Mouse (Mus musculus) midbrain, embryonic 15.5 days (tissue): Measurements from ENCODE around the gene Ces1b. TPM values are rescaled to one million over a fixed set of nuclear protein-coding genes. Genes with fewer than 3 reads are reported as not detected.

Source experiments
- ATAC-seq: fragments of 200-750 bp; cut with Nextera tagmentation; replicated peaks from 2 replicates; pipeline ENCODE4 v1.8.0; 2017; ENCODE audit warnings: moderate TSS enrichment
- H3K27ac ChIP-seq: fragments of 300-500 bp; sonication (generic); 2 replicates; pipeline ENCODE4 v1.5.1; 2015; ENCODE audit warnings: mild to moderate bottlenecking, inconsistent platforms
- H3K27me3 ChIP-seq: fragments of 300-500 bp; sonication (generic); replicated peaks from 2 replicates; pipeline ENCODE4 v1.6.1; 2015; ENCODE audit warnings: inconsistent platforms
- H3K36me3 ChIP-seq: fragments of 300-500 bp; sonication (generic); replicated peaks from 2 replicates; pipeline ENCODE4 v1.6.1; 2015; ENCODE audit warnings: inconsistent platforms
- H3K4me1 ChIP-seq: fragments of 300-500 bp; sonication (generic); 2 replicates; pipeline ENCODE4 v1.6.1; 2015; ENCODE audit warnings: inconsistent platforms
- H3K4me2 ChIP-seq: fragments of 300-500 bp; sonication (generic); 2 replicates; pipeline ENCODE4 v1.6.1; 2015; ENCODE audit warnings: inconsistent platforms, mild to moderate bottlenecking, moderate library complexity
- H3K4me3 ChIP-seq: fragments of 300-500 bp; sonication (generic); 2 replicates; pipeline ENCODE4 v1.5.1; 2015; ENCODE audit warnings: mild to moderate bottlenecking, inconsistent platforms
- H3K9ac ChIP-seq: fragments of 300-500 bp; sonication (generic); 2 replicates; pipeline ENCODE4 v1.6.1; 2015; ENCODE audit warnings: mild to moderate bottlenecking, inconsistent platforms
- H3K9me3 ChIP-seq: fragments of 300-500 bp; sonication (generic); 2 replicates; pipeline ENCODE4 v1.6.1; 2016; ENCODE audit warnings: inconsistent platforms
- WGBS: fragments of 180-500 bp; shearing (Covaris S2); methylation state at CpG from one replicate; pipeline ENCODE4 v1.1.7; 2015; ENCODE audit warnings: mixed read lengths; 5-methylcytosine and 5-hydroxymethylcytosine counted together
- polyA plus RNA-seq: library from polyadenylated mRNA; unstranded; fragments of >200 nt; fragmentation: Nextera tagmentation; extraction: Ambion mirVana; gene quantifications from 2 replicates; pipeline ENCODE4 v1.2.1, GENCODE M21; 2015

Ces1b gene
- polyA plus RNA-seq, 1 experiment from 2014 or later, result not detected

DNA sequence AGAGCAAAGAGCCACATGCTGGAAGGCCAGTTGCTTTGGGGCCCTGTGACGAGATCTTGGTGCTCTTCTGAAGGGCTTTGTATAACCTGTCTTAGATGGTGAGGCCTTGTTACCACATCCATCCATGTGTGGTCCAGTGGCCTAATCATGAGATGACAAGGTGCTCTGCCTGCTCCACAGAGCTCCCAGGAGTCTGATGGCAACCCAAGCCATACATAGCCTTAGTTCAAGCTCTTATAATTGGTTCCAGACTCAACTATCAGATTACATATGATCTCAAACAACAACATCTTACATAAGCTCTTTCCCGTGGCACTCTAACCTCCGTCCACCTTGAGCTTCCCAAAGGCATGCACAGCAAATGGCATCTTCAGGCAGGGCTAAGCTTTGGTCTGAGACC is 31.7 kb downstream of the Ces1b start, which contains the start of gene Ces1a:
TSS of gene Ces1a (minus strand) at position 101 of the 400 bp plus-strand sequence.
- no peaks in the 10 kb centered on the region for H3K9me3 ChIP-seq
- no peaks in the 10 kb centered on the region for H3K36me3 ChIP-seq
- H3K4me3 ChIP-seq, result no peak within 1 kb of the TSS
- H3K27ac ChIP-seq, result no peak within 1 kb of the TSS
- no peak within 1 kb of the TSS for H3K4me2 ChIP-seq
- H3K9ac ChIP-seq, result no peak within 1 kb of the TSS
- no peaks in the 10 kb centered on the region for H3K27me3 ChIP-seq
- ATAC-seq, result no peak
- WGBS, result 89% methylated on average over 3 of the region's 3 CpGs
- H3K4me1 ChIP-seq, result no peaks in the 10 kb centered on the region

DNA sequence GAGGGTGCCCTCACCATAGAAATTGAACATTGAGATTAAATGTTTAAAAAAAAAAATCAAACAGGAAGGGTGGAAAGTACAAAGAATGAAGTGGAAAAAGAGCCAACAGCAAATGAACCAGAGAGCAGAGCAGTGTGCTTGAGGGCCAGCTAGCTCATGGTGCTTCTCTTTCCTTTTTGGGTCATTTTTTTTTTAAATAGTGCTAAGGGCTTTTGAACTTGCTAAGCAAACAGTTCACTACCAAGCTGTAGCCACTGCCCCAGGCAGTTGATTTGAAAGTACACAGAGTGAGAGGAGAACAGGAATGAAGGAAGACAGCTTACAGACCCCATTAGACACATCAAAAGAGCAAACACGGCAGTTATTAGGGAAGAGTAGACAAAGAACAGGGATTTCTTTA is 36.7 kb downstream of the Ces1b start:
- H3K4me3 ChIP-seq, result no peak overlapping the region
- ATAC-seq, result no peak
- H3K27me3 ChIP-seq, result no peaks in the 10 kb centered on the region
- no peaks in the 10 kb centered on the region for H3K36me3 ChIP-seq
- no peaks in the 10 kb centered on the region for H3K4me1 ChIP-seq
- H3K9ac ChIP-seq, result no peak overlapping the region
- 33% methylated on average over 1 of the region's 1 CpGs for WGBS
- no peaks in the 10 kb centered on the region for H3K9me3 ChIP-seq
- no peak overlapping the region for H3K27ac ChIP-seq
- no peak overlapping the region for H3K4me2 ChIP-seq

DNA sequence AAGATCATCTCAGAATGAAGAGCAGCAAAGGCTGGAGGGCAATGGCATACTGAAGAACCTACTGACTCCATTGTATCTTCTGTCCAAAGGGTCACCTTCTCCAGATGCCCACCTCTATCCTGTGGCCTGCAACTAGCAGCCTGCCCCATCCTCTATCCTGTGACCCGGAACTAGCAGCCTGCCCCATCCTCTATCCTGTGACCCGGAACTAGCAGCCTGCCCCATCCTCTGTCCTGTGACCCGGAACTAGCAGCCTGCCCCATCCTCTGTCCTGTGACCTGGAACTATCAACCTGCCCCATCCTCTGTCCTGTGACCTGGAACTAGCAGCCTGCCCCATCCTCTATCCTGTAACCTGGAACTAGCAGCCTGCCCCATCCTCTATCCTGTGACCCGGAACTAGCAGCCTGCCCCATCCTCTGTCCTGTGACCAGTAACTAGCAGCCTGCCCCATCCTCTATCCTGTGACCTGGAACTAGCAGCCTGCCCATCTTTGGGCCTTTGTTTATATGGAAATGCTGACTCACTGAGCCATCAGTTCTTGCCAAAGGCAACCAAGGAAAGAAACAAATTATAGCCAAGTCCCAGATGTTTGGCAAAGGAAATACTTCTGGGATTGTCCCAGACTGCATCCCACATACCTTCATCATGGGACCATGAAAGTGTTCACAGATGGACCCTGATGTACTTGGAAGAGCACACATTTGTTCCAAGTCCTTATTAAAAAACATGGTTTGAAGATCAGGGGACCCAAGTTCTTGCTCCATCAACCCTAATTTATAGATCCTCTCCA is 38.8 kb downstream of the Ces1b start:
- Histone ChIP-seq H3K4me3 (no peak overlapping the region), H3K27me3 (no peaks in the 10 kb centered on the region), H3K4me2 (no peak overlapping the region), H3K9me3 (no peaks in the 10 kb centered on the region), H3K4me1 (no peaks in the 10 kb centered on the region), H3K27ac (no peak overlapping the region), H3K9ac (no peak overlapping the region), H3K36me3 (no peaks in the 10 kb centered on the region)
- 75% methylated on average over 4 of the region's 4 CpGs for WGBS
- no peak for ATAC-seq

GRCm38 (mm10) chr8:93040256-93040655 is 39.6 kb downstream of the Ces1b start:
- Histone ChIP-seq H3K27me3 (no peaks in the 10 kb centered on the region), H3K36me3 (no peaks in the 10 kb centered on the region), H3K4me2 (no peak overlapping the region), H3K4me3 (no peak overlapping the region), H3K9ac (no peak overlapping the region), H3K4me1 (no peaks in the 10 kb centered on the region), H3K27ac (no peak overlapping the region), H3K9me3 (no peaks in the 10 kb centered on the region)
- no peak for ATAC-seq
- WGBS, result 80% methylated on average over 2 of the region's 2 CpGs

- no peaks in the 10 kb centered on the region for H3K9me3 ChIP-seq
- H3K27ac ChIP-seq, result no peak overlapping the region
- no peaks in the 10 kb centered on the region for H3K27me3 ChIP-seq
- no peak overlapping the region for H3K4me3 ChIP-seq
- H3K4me2 ChIP-seq, result no peak overlapping the region
- H3K4me1 ChIP-seq, result no peaks in the 10 kb centered on the region
- WGBS, result 6% methylated on average over 2 of the region's 2 CpGs
- ATAC-seq, result no peak
- H3K9ac ChIP-seq, result no peak overlapping the region
- H3K36me3 ChIP-seq, result no peaks in the 10 kb centered on the region
These were observed 41.0 kb downstream of the Ces1b start for GRCm38 (mm10) chr8:93038831-93039230.

DNA sequence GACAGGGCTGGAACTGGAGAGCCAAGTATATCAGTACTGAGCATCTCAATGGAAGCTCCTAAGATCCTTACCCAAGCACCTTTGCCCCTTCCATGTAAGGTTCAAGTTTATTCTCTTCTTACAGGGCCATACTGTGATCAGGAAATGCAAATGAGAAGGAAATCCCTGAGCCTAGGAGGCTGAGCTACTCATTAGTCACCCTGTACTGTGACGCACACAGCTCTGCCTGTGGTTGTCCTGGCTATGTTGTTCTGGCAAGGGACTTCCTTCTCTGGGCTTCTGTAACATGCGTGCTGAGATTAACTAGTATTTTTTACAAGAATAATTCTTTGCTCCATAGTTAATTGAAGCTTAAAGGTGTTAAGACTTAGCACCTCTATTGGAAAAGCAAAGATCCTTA is 49.2 kb downstream of the Ces1b start:
- no peak for ATAC-seq

GRCm38 (mm10) chr8:93021738-93022137 is 58.1 kb downstream of the Ces1b start:
- no peak overlapping the region for H3K4me3 ChIP-seq
- no peaks in the 10 kb centered on the region for H3K27me3 ChIP-seq
- no peak overlapping the region for H3K4me2 ChIP-seq
- no peaks in the 10 kb centered on the region for H3K36me3 ChIP-seq
- WGBS, result 68% methylated on average over 5 of the region's 5 CpGs
- ATAC-seq, result no peak
- no peaks in the 10 kb centered on the region for H3K9me3 ChIP-seq
- H3K27ac ChIP-seq, result no peak overlapping the region
- no peak overlapping the region for H3K9ac ChIP-seq
- H3K4me1 ChIP-seq, result no peaks in the 10 kb centered on the region

More for the DNA sequence above, 49.2 kb downstream of the Ces1b start:
- no peak overlapping the region for H3K4me3 ChIP-seq
- 80% methylated on average over 2 of the region's 2 CpGs for WGBS
- no peaks in the 10 kb centered on the region for H3K9me3 ChIP-seq
- no peaks in the 10 kb centered on the region for H3K4me1 ChIP-seq
- H3K27ac ChIP-seq, result no peak overlapping the region
- H3K9ac ChIP-seq, result no peak overlapping the region
- no peak overlapping the region for H3K4me2 ChIP-seq
- H3K27me3 ChIP-seq, result no peaks in the 10 kb centered on the region
- no peaks in the 10 kb centered on the region for H3K36me3 ChIP-seq

DNA sequence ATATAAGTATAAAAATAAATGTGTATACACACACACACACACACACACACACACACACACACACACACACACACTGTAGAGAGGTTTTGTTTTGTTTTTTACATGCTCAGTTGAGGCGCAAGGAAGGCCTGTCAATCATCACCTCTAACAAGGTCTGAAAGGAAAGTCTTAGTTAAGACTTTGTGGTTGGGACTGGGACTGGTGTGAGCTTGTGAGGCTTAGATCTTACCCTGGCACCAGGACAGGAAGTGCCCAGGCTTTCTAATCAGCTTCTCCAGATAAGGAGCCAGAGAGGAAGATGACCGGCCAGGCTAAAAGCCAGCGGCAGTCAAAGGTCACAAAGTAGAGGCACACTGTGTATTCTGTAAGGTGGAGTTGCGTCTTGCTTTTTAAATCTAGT is 65.5 kb downstream of the Ces1b start:
- Histone ChIP-seq H3K36me3 (no peaks in the 10 kb centered on the region), H3K4me3 (no peak overlapping the region), H3K27ac (no peak overlapping the region), H3K27me3 (no peaks in the 10 kb centered on the region), H3K9ac (no peak overlapping the region), H3K4me2 (no peak overlapping the region), H3K4me1 (no peaks in the 10 kb centered on the region), H3K9me3 (no peaks in the 10 kb centered on the region)
- WGBS, result 84% methylated on average over 4 of the region's 4 CpGs
- no peak for ATAC-seq

GRCm38 (mm10) chr8:93012226-93012625 is 67.6 kb downstream of the Ces1b start:
- no peaks in the 10 kb centered on the region for H3K4me1 ChIP-seq
- H3K9me3 ChIP-seq, result no peaks in the 10 kb centered on the region
- no peak overlapping the region for H3K4me3 ChIP-seq
- no peak overlapping the region for H3K9ac ChIP-seq
- no peak overlapping the region for H3K27ac ChIP-seq
- no peak overlapping the region for H3K4me2 ChIP-seq
- 72% methylated on average over 6 of the region's 6 CpGs for WGBS
- H3K36me3 ChIP-seq, result no peaks in the 10 kb centered on the region
- ATAC-seq, result no peak
- no peaks in the 10 kb centered on the region for H3K27me3 ChIP-seq

DNA sequence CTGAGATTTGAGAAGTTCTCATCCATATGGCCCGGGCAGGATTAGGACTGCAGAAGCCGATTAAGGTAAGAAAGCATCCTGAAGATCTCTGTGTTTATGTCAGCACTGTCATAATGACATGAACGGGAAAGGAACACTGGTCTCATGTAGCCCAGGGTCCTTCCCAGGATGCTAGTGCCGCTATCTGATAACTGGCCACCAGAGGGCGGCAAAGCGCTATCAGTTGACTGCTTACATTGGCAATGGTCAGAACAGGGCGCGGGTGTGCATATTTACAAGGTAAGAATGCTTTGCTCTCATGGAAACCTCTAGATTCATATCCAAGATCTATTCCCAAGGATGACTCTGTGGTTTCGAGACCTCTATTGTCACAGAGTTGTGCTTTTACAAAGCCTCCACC is 68.4 kb downstream of the Ces1b start:
- Histone ChIP-seq H3K4me2 (no peak overlapping the region), H3K4me3 (no peak overlapping the region), H3K9me3 (no peaks in the 10 kb centered on the region), H3K27me3 (no peaks in the 10 kb centered on the region), H3K4me1 (no peaks in the 10 kb centered on the region), H3K36me3 (no peaks in the 10 kb centered on the region), H3K9ac (no peak overlapping the region), H3K27ac (no peak overlapping the region)
- WGBS, result 9% methylated on average over 9 of the region's 9 CpGs
- peak; percentile 82 for ATAC-seq

DNA sequence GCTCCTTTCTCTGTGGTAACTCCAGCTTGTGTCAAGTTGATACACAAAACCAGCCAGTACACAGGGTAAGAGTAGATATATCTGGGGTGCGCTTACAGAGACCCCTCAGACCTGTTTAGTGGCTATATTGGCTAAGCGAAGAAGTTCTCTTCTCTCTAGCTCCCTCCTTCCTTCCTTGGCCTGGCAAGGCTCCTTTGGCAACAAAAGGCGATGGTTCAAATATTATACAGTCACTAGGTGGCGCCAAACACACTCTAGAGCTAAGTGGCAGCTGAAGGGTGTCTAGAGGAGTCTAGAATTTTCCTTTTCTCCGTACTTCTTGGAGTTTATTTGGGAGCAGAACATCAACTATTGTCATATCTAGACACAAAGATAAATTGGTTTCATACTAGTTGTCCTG is 69.5 kb downstream of the Ces1b start:
- WGBS, result 29% methylated on average over 5 of the region's 5 CpGs
- no peaks in the 10 kb centered on the region for H3K9me3 ChIP-seq
- no peaks in the 10 kb centered on the region for H3K36me3 ChIP-seq
- no peaks in the 10 kb centered on the region for H3K4me1 ChIP-seq
- no peak overlapping the region for H3K4me3 ChIP-seq
- no peaks in the 10 kb centered on the region for H3K27me3 ChIP-seq
- no peak overlapping the region for H3K4me2 ChIP-seq
- H3K9ac ChIP-seq, result no peak overlapping the region
- no peak for ATAC-seq
- H3K27ac ChIP-seq, result no peak overlapping the region
